Mouse (Mus musculus) right cerebral cortex, postnatal 4 days (tissue): ENCODE measurements around the gene Cd244a.

ENCODE experiments used
- DNase-seq: peaks from one replicate; pipeline ENCODE4 v3.0.0-alpha.2; 2022

The Cd244a gene

DNA sequence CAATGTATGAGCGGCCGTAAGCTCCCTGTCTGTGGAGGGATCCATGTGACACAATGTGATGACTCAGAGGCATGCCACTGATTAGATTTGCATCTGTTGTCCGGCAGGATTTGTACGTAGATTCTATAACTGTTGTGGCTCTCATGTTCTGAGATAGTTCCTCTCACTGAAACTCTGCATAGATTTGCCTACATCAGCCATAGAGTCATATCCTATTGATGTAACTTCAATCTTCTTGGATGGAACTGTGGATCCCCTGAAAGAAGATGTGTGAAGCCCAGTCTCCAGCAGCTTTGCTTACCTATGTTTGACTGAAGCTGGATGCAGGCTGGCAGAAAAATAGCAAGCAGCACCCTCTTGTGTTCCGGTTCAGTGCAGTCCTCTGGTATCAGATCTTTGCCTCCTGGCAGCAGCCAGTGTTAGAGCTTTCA, 99.6 kb downstream of the Cd244a start:
- no peak for DNase-seq
